Comparison of ENCODE assay signal across 9 mouse cellular contexts in genomic region chr11:5855902-5856301, GRCm38 (mm10). TPM values are rescaled to one million over a fixed set of nuclear protein-coding genes. Genes with fewer than 3 reads are reported as not detected.
A peak's percentile ranks its signal among the peaks of the same experiment; 100 is the strongest.
DNase-seq lines count a peak whose midpoint lies in the region; ATAC-seq and TF ChIP-seq lines count a peak whose summit lies in the region.
"Had no signal": no experiment of that assay in that cellular context is flagged by ENCODE, and none has a peak within 500 bp of the region (broad histone marks: within the 10 kb centered on the region; RNA-seq: fewer than 3 reads in every experiment).

No protein-coding gene starts in this region.

- H3K27me3 ChIP-seq in stomach, postnatal 0 days (ENCODE audit: control insufficient read depth, insufficient read depth, low read length): no peaks in the 10 kb centered on the region

- intact Hi-C loops in heart, postnatal 36 days (cut with DNase I): no loop called here
- intact Hi-C loops in left cerebral cortex, postnatal 25 days (cut with DNase I): no loop called here

- ATAC-seq in stomach, postnatal 0 days (ENCODE audit: low FRiP score, low TSS enrichment): peak; percentile 33; the same call in 1 of the 2 replicates

- H3K9me3 ChIP-seq in stomach, postnatal 0 days (ENCODE audit: control insufficient read depth, low read length): no peaks in the 10 kb centered on the region

- no peak for TF ChIP-seq EP300 in stomach, postnatal 0 days (optimal IDR thresholded peaks at IDR 0.05)

- no peaks in the 10 kb centered on the region for H3K4me1 ChIP-seq in stomach, postnatal 0 days (replicated peaks; ENCODE audit: control insufficient read depth, insufficient read depth)

- H3K9ac ChIP-seq in stomach, postnatal 0 days (ENCODE audit: low read length): no peak overlapping the region

- no peak overlapping the region for H3K4me3 ChIP-seq in stomach, postnatal 0 days (ENCODE audit: low read depth, low read length)

- peak; percentile 19 for DNase-seq in retina, postnatal 1 day
- no peak for DNase-seq in retina, embryonic 14.5 days (ENCODE audit: low spot score)
- peak; percentile 99 for DNase-seq in fibroblast of lung, adult 2 months (ENCODE audit: low read depth)
- peak; percentile 62 to 70 for DNase-seq in heart, postnatal 36 days
- peak; percentile 30 to 57 for DNase-seq in left cerebral cortex, postnatal 25 days (ENCODE audit: low spot score in 2 of 2)
- DNase-seq in stomach, postnatal 0 days (ENCODE audit: low spot score): peak; percentile 40
- no peak for DNase-seq in ovary, postnatal 10 days (ENCODE audit: low spot score)
- no peak for DNase-seq in urinary bladder, postnatal 10 days (ENCODE audit: low spot score)

- TF ChIP-seq CTCF in stomach, postnatal 0 days (IDR thresholded peaks at IDR 0.05; ENCODE audit: low read depth): no peak

- no peak overlapping the region for H3K4me2 ChIP-seq in stomach, postnatal 0 days (replicated peaks; ENCODE audit: low read depth)

- no peaks in the 10 kb centered on the region for H3K36me3 ChIP-seq in stomach, postnatal 0 days (ENCODE audit: control insufficient read depth, insufficient read depth, low read length)

- WGBS in stomach, postnatal 0 days: 38% methylated on average over 7 of the region's 7 CpGs

- no peak overlapping the region for H3K27ac ChIP-seq in stomach, postnatal 0 days (replicated peaks)

RNA-seq across cellular contexts. Expression of gene Aebp1, which starts 5.8 kb away (rescaled TPM):
- 10 to 100 TPM; 17.3 to 27.3 TPM for total RNA-seq in heart, postnatal 36 days (2021)
- total RNA-seq in left cerebral cortex, postnatal 25 days (2021): 10 to 100 TPM; 13.2 to 16.0 TPM
- polyA plus RNA-seq in stomach, postnatal 0 days (2015; fragmentation: Nextera tagmentation; extraction: Ambion mirVana): 19.6 and 21.9 TPM in 2 replicates

RNA-seq across cellular contexts. Expression of gene Polm, which starts 18.1 kb away (rescaled TPM):
- 1 to 10 TPM; 2.7 to 3.1 TPM for total RNA-seq in heart, postnatal 36 days (2021)
- 10 to 100 TPM in 1 of 2 experiments, 1 to 10 TPM in 1; 9.7 to 10.9 TPM for total RNA-seq in left cerebral cortex, postnatal 25 days (2021)
- polyA plus RNA-seq in stomach, postnatal 0 days (2015; fragmentation: Nextera tagmentation; extraction: Ambion mirVana): 5.7 and 6.3 TPM in 2 replicates

RNA-seq across cellular contexts. Expression of gene Pold2, which starts 22.2 kb away (rescaled TPM):
- 10 to 100 TPM; 36.1 to 38.7 TPM for total RNA-seq in heart, postnatal 36 days (2021)
- total RNA-seq in left cerebral cortex, postnatal 25 days (2021): 10 to 100 TPM; 20.1 to 20.2 TPM
- 49.3 and 51.1 TPM in 2 replicates for polyA plus RNA-seq in stomach, postnatal 0 days (2015; fragmentation: Nextera tagmentation; extraction: Ambion mirVana)

RNA-seq across cellular contexts. Expression of gene Myl7, which starts 42.7 kb away (rescaled TPM):
- total RNA-seq in heart, postnatal 36 days (2021): 100 to 1,000 TPM; 502 to 735 TPM
- total RNA-seq in left cerebral cortex, postnatal 25 days (2021): not detected
- 147 and 150 TPM in 2 replicates for polyA plus RNA-seq in stomach, postnatal 0 days (2015; fragmentation: Nextera tagmentation; extraction: Ambion mirVana)

RNA-seq across cellular contexts. Expression of gene Pgam2, which starts 52.4 kb away (rescaled TPM):
- 100 to 1,000 TPM; 793 to 969 TPM for total RNA-seq in heart, postnatal 36 days (2021)
- 10 to 100 TPM in 1 of 2 experiments, 1 to 10 TPM in 1; 9.2 to 12.0 TPM for total RNA-seq in left cerebral cortex, postnatal 25 days (2021)
- 2.8 and 3.9 TPM in 2 replicates for polyA plus RNA-seq in stomach, postnatal 0 days (2015; fragmentation: Nextera tagmentation; extraction: Ambion mirVana)
- polyA plus RNA-seq: liver, adult 2 months had no signal

Comparison
In these comparisons a context has a peak if more than half of its experiments do, and no peak if none do; other contexts are left out.
1. DNase-seq: peak in retina, postnatal 1 day (single experiment), fibroblast of lung, adult 2 months (single experiment), heart, postnatal 36 days (2 of 2), left cerebral cortex, postnatal 25 days (2 of 2) and stomach, postnatal 0 days (single experiment); none in retina, embryonic 14.5 days (single experiment), ovary, postnatal 10 days (single experiment) and urinary bladder, postnatal 10 days (single experiment).